Mouse (Mus musculus) left cerebral cortex, postnatal 25 days (tissue): ENCODE data around the gene Cgas. TPM values are rescaled to one million over a fixed set of nuclear protein-coding genes. Genes with fewer than 3 reads are reported as not detected.
"Not testable (repeated sequence)": the region's sequence is repeated elsewhere in the genome, so short reads cannot be mapped to it uniquely, and the experiment has no call there.

ENCODE experiments used
- DNase-seq, 2 experiments: peaks; one replicate each; pipeline ENCODE4 v3.0.0; 2022; ENCODE audit warnings: low spot score in 2 of 2, mixed read lengths in 1 of 2
- intact Hi-C: fragments of 180-260 bp; cut with DNase I; formaldehyde crosslinking; loops from one replicate; pipeline ENCODE4 v1.15.1; 2025
- total RNA-seq, 2 experiments: library from RNA; stranded (reverse); gene quantifications; 2 replicates each; pipeline ENCODE4 v1.2.3; 2021

Cgas gene
- total RNA-seq, result under 1 TPM; 0.48 to 0.53 TPM

DNA sequence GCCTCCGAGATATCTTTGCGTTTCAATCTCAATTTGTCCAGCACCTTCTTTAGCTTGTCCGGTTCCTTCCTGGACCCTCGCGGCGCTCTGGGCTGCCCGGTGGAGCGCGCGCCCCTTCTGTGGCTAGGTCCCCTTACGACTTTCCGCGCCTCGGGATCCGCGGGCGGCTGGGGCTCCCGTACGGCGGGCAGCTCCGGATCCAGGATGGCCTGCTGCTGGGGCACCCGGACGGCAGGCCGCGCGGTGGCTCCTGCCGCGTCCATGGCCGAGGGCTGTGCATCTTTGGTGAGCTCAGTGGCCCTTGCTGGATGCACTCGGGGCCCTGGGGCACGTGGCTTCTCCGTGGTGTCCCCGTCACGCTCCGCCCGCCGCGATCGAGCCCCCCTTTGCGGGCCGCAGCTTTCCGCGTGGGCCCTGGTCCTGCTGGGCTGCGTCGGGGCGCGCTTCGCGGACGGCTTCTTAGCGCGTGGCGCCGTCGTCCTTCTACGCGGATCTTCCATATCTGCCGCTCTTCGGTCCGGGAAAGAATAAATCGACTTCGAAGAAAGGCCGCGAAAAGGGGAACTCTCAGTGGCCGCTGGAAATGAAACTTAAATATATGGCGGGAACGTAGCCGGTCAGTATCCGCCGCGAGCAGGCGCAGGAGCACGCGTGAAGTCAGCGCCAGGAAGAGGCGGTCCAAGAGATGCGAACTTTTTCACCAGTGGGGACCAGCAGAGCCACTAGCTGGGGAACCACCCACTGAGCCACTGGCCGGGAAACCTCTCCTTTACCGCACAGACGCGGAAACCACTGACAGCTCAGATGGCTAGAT, at the start of gene Cgas:
TSS of gene Cgas (minus strand) at position 659 of the 814 bp plus-strand sequence.
- intact Hi-C loops, result loop anchor here (5.0 kb wide), 1 partner anchor 45 kb away; the partner anchor contains the start of gene Ddx43
- peak; percentile 21 to 41 for DNase-seq

DNA sequence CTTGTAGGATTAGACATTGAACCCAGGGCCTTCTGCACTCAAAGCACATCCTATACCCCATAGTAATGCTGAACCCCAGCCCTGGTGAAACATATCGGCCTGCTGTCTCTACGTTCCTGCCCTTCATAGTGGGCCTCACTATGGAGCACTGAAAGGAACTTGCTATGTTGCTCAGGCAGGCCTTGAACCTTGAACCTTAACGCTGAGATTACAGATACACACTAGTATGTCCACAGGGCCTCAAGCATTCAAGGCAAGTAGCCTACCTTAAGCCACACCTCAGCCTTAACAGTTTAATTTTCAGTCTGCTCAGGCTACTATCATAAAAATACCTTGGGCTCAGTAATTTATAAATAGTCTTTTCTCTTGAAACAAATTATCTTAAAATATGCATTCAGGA, 49.2 kb upstream of the Cgas start:
- intact Hi-C loops, result no loop called here
- no peak for DNase-seq

DNA sequence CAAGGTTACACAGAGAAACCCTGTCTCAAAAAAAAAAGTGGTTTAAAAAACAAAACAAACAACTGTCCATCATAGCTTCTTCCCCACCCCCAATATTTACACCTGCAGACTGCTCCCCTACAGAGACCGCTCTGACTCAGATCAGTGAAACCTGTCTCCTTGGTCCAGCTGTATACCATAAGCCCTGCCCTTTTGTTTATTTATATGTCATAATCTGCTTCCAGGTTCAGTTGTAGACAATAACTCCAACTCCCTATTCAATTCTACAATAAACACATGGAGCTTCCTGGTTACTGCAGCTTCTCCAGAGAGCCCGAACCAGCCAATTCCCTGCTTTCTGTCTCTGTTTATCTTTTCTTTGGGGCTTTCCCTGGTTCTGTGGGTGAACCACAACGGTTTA, 48.1 kb upstream of the Cgas start:
- intact Hi-C loops, result no loop called here
- DNase-seq, result no peak

DNA sequence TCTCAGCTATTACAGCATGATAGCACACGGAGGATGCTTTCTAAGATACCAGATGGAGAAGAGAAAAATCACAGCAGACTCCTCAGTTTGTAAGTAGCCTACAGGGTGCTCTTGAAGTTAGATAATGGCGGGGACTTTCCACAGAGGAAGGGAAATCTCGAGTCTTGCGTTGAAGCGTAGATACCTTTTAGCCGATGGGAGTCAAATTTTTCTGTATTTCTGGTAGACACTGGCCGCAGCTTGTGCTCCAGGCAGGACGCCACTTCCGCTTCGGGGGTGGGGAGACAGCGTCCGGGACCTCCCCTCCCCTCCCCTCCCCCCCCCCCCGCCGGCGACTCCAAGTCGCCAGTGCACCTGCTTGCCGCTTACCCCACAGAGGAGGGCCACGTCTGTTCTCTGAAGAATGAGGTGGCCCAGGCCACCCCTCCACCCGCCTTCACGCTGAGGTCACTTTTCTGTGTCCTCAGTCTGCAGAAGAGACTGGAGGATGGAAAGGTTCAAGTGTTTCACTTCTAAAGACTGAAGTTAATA, 45.9 kb upstream of the Cgas start, which contains the start of gene Eef1a1:
TSS of gene Eef1a1 (minus strand) at position 262 of the 531 bp plus-strand sequence.
- intact Hi-C loops, result no loop called here
- DNase-seq, result peak in 1 of 2 experiments; percentile 37

DNA sequence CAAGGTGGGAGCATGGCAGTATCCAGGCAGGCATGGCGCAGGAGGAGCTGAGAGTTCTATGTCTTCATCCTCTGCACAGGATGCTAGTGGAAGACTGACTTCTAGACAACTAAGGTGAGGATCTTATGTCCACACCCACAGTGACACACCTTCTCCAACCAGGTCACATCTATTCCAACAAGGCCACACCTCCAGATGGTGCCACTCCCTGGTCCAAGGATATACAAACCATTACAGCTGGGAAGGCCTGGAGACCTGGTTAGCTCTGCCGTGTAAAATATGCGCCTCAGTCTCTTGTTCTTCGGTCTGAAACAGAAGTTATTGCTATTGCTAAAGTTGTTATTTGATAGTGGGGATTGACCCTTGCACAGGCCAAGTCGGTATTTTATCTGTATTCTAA, 45.0 kb upstream of the Cgas start:
- intact Hi-C loops, DNase-seq: not testable (repeated sequence)

DNA sequence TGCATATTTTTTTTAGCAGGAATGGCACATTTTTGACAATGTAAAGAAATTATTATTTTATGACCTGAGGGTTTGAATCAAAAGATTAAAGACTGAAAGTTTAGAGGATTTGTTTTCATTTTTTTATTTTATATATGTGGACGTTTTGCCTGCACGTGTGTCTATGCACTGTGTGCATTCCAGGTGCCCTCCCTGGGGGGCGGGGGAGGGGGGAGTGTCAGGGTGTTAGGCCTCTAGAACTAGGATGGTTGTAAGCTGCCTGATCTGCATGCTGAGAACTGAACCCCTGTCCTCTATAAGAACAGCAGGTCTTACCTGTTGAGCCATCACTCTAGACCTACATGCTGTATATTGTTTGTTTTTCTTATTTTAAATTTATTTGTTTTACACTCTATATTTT, 41.6 kb upstream of the Cgas start:
- intact Hi-C loops, result loop anchor here (5.0 kb wide), 1 partner anchor 63 kb away; no protein-coding TSS in a partner anchor
- DNase-seq, result no peak

DNA sequence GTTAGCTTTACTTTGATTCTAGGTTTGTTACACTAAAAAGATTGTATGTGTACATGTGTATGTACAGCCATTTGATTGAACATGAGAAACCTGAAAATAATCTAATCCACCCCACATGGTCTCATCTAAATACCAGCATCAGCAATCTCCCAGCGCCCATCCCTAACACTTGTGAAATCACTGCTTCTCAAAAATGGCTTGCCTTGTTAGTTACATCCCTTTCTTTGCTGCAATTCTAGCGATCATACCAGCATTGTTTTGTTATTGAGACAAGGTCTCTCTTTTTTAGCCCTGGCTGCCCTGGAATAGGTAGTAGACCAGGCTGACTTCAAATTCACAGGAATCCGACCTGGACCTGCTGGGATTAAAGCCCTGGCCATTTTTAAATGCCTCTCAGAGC, 39.3 kb upstream of the Cgas start:
- intact Hi-C loops, result loop anchor here (2.0 to 5.0 kb wide), 2 partner anchors 38 to 65 kb away; no protein-coding TSS in a partner anchor
- no peak for DNase-seq

DNA sequence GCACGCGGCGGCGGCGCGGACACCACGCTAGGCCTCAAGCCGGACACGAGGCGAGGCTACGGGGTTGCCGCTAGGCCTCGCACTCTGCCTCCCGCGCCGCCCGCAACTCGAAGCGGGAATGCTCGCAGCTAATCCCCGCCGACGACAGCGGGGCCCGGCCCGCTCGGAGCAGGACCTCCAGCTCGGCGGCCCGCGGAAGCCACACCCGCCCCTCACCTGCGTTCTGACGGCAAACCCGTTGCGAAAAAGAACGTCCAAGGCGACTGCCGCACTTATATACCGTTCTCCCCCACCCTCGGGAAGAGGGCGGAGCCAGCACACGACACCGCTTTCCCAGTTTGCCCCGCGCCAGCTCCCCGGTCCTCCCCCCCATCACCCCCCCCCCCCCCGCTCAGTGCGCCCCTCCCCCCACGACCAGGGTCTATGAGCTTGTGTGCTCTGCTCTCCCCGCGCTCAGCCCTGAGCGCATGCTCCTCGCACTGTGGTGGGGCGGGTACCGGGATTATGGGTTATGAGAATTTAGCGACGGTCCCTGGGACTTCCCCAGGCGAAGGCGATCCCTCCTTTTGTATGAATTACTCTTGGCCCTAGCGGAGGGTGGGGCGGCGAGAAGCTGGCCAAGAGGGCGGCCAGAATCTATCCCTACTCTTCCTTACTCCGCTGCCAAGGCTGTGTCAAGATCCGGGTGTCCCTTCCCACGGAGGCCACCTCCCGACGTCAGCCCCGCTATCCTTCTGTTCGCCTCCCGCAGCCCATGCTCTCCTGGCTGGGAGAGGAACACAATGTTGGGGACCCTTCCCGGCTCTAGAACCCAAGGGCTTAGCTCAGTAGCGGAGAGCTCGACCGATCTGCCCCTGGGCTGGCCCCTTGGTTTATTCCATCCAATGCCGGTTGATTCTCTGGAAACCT, 38.6 kb upstream of the Cgas start:
- intact Hi-C loops, result loop anchor here (2.0 to 5.0 kb wide), 4 partner anchors 33 to 66 kb away; partner anchors contain the start of genes Gm17324 and Mto1
- peak; percentile 92 to 98 for DNase-seq

DNA sequence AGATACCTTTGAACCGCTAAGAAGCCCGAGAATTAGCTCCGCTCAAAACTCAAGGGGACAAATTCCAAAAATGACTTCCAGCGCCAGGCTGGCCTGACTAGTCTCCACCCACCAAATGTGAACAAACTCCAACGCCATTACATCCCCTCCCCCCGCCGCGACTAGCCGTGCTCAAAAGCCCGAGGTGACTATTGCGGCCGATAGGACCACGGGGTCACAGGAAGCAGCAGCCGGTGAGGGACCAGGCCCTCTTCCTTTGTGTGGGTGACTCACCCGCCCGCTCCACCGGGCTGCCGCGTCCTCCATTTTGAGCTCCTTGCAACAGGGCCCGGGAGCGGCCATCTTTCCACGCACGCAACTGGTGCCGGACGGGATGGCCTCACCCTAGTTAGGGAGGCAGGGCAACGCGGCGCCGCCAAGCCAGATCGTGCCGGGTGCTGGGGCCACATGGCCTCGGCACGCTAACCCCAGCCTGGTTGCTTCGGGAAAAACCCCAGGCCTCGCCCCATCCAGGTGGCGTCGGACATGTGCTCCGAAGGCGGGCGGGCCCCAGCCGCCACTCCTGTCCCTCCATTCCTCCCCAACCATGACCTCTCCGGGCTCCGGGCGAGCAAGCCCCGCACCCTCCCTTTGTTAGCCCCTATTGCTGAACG, 37.8 kb upstream of the Cgas start:
- intact Hi-C loops, result loop anchor here (2.0 to 5.0 kb wide), 3 partner anchors 32 to 66 kb away; partner anchors contain the start of genes Gm17324 and Mto1
- peak; percentile 76 to 77 for DNase-seq

DNA sequence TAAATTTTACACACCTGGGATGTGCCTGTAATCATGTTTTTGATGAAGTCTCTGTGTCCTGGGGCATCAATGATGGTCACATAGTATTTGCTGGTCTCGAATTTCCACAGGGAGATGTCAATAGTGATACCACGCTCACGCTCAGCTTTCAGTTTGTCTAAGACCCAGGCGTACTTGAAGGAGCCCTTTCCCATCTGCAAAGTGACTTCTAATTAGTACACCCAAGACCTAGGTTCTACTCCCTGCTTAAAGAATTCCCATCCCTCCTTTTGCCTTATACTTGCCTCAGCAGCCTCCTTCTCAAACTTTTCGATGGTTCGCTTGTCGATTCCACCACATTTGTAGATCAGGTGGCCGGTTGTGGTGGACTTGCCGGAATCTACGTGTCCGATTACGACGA, 37.2 kb upstream of the Cgas start:
- intact Hi-C loops, result loop anchor here (2.0 to 5.0 kb wide), 3 partner anchors 31 to 67 kb away; partner anchors contain the start of genes Gm17324 and Mto1
- DNase-seq, result not testable (repeated sequence)

DNA sequence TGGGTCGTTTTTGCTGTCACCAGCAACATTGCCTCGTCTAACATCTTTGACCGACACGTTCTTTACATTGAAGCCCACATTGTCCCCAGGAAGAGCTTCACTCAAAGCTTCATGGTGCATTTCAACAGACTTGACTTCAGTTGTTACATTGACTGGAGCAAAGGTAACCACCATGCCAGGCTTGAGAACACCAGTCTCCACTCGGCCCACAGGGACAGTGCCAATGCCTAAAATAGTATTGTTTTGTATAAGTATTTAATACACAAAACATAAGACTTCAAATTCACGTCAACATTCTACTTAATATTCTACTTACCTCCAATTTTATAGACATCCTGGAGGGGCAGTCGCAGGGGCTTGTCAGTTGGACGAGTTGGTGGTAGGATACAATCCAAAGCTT, 36.3 kb upstream of the Cgas start:
- DNase-seq, intact Hi-C loops: not testable (repeated sequence)

DNA sequence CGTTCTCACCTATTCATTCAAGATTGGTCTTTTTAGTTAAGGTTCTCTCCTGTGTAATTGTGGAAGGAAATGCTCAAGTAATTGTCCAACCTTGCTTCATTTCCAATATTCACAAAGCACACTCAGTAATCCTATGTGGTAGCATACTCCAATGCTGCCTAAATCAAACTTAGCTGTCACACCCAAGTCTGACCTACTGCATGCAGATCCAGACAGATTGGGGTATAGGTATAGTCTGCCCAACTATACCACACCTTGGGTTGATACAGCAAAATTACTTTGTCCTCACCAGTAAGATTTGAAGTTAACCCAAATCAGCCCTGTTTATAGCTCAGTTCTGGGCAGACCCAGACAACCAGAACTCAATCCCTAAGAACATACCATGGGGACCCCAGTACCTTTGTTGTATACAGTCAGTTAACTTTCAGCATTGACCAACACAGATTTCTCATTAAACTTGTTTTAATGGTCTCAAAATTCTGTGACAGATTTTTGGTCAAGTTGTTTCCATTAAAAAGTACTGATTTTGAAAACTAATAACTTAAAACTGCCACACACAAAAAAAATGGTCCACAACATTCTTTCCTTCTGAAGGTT, 35.1 kb upstream of the Cgas start:
- DNase-seq, intact Hi-C loops: not testable (repeated sequence)

DNA sequence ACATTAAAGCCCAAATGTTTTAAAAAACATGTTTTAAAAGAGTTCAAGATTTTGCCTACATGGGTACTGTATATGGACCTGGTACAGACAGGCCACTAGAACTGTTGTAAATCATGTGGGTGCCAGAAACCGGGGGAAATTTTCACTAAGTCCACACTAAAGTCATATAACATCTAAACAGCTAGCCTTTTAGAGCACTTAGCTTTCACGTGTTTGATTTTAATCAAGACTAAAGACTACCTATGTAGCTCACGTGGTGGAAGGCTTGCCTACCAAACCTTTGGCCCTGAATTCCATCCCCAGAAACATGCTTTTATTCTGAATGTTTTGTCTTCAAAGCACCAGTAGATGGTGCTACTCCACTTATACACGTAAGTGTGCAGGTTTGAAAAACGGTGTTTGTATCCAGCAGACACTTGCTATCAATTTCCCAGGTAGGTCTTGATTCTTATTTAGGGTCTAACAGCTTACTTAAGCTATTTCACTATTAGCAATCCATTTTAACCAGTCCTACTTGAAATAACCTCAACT, 34.0 kb upstream of the Cgas start:
- no peak for DNase-seq
- intact Hi-C loops, result no loop called here

DNA sequence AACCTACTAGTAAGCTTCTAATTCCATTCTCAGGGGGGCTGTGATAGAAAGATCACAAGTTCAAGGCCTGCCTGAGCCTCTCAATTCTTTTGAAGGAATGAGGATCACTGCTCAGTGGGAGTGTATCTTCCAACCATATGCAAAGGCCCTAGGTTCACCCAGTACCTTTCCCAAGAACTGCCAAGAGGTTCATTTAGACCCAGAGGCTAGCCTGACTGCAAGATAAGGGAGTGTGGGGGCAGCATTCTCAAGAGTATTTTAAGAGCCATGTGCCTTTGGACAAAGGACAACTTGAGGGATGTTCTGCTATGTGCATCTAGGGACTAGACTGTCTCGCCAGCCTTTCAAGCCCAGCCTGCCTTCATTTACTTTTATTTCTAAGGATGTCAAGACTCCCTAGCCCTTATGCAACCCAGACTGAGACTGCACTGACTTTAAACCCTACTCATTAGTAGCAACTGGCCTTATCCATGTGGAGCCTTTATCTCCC, 33.5 kb upstream of the Cgas start:
- no peak for DNase-seq
- intact Hi-C loops, result no loop called here

DNA sequence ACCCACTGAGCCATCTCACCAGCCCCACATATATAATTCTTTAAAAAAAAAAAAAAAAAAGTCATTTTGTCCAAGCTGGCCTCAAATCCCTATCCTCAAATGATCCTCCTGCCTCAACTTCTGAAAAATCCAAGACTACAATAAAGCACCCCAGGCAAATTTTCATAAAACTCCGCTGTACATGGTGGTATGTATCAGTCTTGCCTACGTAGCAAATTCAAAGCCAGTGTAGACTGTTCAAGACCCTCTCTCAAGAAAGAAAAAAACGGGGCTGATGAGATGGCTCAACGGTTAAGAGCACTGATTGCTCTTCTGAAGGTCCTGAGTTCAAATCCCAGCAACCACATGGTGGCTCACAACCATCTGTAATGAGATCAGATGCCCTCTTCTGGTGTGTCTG, 32.8 kb upstream of the Cgas start:
- intact Hi-C loops, result no loop called here
- DNase-seq, result no peak

DNA sequence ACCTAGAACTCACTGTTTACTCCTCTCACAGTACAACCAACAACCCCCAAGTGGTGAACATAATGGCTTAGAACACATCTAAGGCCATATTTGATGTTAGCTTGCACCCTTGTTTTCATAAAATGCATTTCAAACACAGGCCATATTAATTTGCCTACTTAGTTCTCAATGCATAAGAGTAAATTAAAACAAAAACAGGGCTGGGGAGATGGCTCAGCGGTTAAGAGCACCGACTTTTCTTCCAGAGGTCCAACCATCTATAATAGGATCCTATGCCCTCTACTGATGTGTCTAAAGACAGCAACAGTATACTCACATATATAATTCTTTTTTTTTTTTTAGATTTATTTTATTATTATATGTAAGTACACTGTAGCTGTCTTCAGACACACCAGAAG, 32.3 kb upstream of the Cgas start:
- no peak for DNase-seq
- intact Hi-C loops, result no loop called here

DNA sequence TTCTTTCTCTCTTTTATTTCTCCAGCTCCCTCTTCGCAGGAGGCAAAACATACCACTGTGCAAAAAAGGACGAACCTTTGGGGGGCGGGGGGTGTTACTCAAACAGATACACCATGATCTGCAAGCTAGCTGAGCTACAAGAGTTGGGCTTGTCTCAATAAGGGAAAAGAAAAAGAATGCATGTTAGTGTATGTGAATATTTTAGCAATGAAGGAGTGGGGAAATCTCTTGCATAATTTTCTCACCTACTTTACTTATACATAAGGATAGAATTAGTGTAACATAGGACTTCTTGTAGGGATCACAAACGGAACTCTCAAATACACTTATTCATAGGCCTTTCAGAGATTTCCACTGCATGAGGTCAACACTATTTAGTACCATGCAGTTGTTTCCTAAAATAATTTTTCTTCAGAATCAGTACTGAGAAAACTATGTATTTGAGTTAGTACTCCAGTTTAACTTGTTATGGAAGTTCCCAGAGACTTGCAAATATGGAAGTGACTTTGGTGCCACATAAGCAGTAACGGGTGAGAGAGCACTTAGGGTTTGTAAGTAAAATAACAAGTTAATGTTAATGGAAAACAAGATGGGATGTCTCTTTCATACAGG, 31.8 kb upstream of the Cgas start:
- intact Hi-C loops, result no loop called here
- no peak for DNase-seq

DNA sequence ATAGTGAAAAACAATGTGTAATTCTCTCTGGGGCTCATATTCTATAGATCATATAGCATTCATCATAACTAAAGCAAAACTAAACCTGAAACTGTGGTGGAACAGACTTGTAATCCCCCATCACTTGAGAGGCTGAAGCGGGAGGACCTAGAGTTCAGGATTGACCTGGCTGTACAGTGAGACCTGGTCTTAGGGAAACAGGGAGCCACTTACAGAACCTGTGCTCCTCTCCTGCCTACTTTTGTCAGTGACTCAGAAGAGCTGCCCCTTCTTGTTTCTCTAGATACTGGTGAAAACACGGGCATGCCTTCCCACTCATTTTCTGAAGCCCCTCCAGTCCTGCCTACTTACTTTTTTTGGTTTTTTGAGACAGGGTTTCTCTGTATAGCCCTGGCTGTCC, 31.2 kb upstream of the Cgas start:
- intact Hi-C loops, result no loop called here
- no peak for DNase-seq
